In genomic region chr1:190690528-190691262, GRCm38 (mm10) we compare ENCODE assay signal across 10 mouse cellular contexts.
DNase-seq lines count a peak whose midpoint lies in the region; ATAC-seq and TF ChIP-seq lines count a peak whose summit lies in the region.
"Had no signal": no experiment of that assay in that cellular context is flagged by ENCODE, and none has a peak within 500 bp of the region (broad histone marks: within the 10 kb centered on the region; RNA-seq: fewer than 3 reads in every experiment).

No protein-coding gene starts in this region.

- 53% methylated on average over 29 of the region's 29 CpGs for WGBS in forebrain, postnatal 0 days
- 88% methylated on average over 29 of the region's 29 CpGs for WGBS in forebrain, embryonic 10.5 days
- 70% methylated on average over 29 of the region's 29 CpGs for WGBS in midbrain, embryonic 15.5 days

- H3K4me1 ChIP-seq in forebrain, postnatal 0 days (ENCODE audit: insufficient read depth) = no peaks in the 10 kb centered on the region
- no peaks in the 10 kb centered on the region for H3K4me1 ChIP-seq in forebrain, embryonic 10.5 days
- peaks cover 9% of the 10 kb centered on the region for H3K4me1 ChIP-seq in midbrain, embryonic 15.5 days
- H3K4me1 ChIP-seq: liver, embryonic 15.5 days had no signal

- no peak for TF ChIP-seq CTCF in forebrain, postnatal 0 days (IDR thresholded peaks at IDR 0.05; ENCODE audit: low read depth)

- peaks cover 6% of the 10 kb centered on the region for H3K27me3 ChIP-seq in forebrain, postnatal 0 days (ENCODE audit: insufficient read depth, low read length)
- H3K27me3 ChIP-seq in forebrain, embryonic 10.5 days (ENCODE audit: poor library complexity, severe bottlenecking) = no peaks in the 10 kb centered on the region
- no peaks in the 10 kb centered on the region for H3K27me3 ChIP-seq in midbrain, embryonic 15.5 days (replicated peaks)
- H3K27me3 ChIP-seq: liver, embryonic 15.5 days; stomach, embryonic 15.5 days had no signal

- peak; percentile 32 for DNase-seq in forebrain, postnatal 0 days
- no peak for DNase-seq in forebrain, embryonic 10.5 days (ENCODE audit: extremely low spot score, low spot score)
- DNase-seq in layer of hippocampus, adult 11-12 months (ENCODE audit: low spot score) = peak; percentile 30
- no peak for DNase-seq in layer of hippocampus, adult 9-11 months
- DNase-seq in adrenal gland, postnatal 14 days = peak; percentile 68

- no peak overlapping the region for H3K27ac ChIP-seq in forebrain, postnatal 0 days (ENCODE audit: low read depth, low read length)
- no peak overlapping the region for H3K27ac ChIP-seq in forebrain, embryonic 10.5 days
- H3K27ac ChIP-seq in midbrain, embryonic 15.5 days = no peak overlapping the region
- H3K27ac ChIP-seq: liver, embryonic 15.5 days; stomach, embryonic 15.5 days had no signal

- 0 out of 2 replicates have a peak overlapping the region, but pooled peaks have one; percentile 22 for H3K9ac ChIP-seq in forebrain, postnatal 0 days
- no peak overlapping the region for H3K9ac ChIP-seq in midbrain, embryonic 15.5 days
- H3K9ac ChIP-seq: liver, embryonic 15.5 days; stomach, embryonic 15.5 days had no signal

- peak; percentile 48; the same call in 1 of the 2 replicates for ATAC-seq in forebrain, postnatal 0 days
- ATAC-seq in midbrain, embryonic 15.5 days (replicated peaks) = peak; percentile 27; the same call in 1 of the 2 replicates
- ATAC-seq in monocyte, adult 5-6 weeks (replicated peaks; ENCODE audit: insufficient number of reproducible peaks, low FRiP score, low TSS enrichment, poor library complexity, severe bottlenecking) = no peak
- ATAC-seq in megakaryocyte-erythroid progenitor cell, adult 5-6 weeks (replicated peaks; ENCODE audit: low FRiP score, low TSS enrichment, poor library complexity, severe bottlenecking) = no peak

- no peaks in the 10 kb centered on the region for H3K9me3 ChIP-seq in forebrain, postnatal 0 days (ENCODE audit: low read length)
- no peaks in the 10 kb centered on the region; the same call in 1 of the 2 replicates for H3K9me3 ChIP-seq in forebrain, embryonic 10.5 days
- no peaks in the 10 kb centered on the region for H3K9me3 ChIP-seq in midbrain, embryonic 15.5 days
- H3K9me3 ChIP-seq: liver, embryonic 15.5 days; stomach, embryonic 15.5 days had no signal

- H3K4me3 ChIP-seq in forebrain, postnatal 0 days (ENCODE audit: low read depth, low read length) = no peak overlapping the region
- no peak overlapping the region for H3K4me3 ChIP-seq in forebrain, embryonic 10.5 days
- H3K4me3 ChIP-seq in midbrain, embryonic 15.5 days = no peak overlapping the region
- H3K4me3 ChIP-seq: liver, embryonic 15.5 days; stomach, embryonic 15.5 days had no signal

- H3K4me2 ChIP-seq in forebrain, postnatal 0 days (ENCODE audit: low read depth) = peak overlapping the region; percentile 29; the same call in 1 of the 2 replicates
- H3K4me2 ChIP-seq in midbrain, embryonic 15.5 days = 0 out of 2 replicates have a peak overlapping the region, but pooled peaks have one; percentile 21
- H3K4me2 ChIP-seq: liver, embryonic 15.5 days; stomach, embryonic 15.5 days had no signal

- no peaks in the 10 kb centered on the region for H3K36me3 ChIP-seq in forebrain, postnatal 0 days (ENCODE audit: insufficient read depth)
- H3K36me3 ChIP-seq in forebrain, embryonic 10.5 days (replicated peaks) = no peaks in the 10 kb centered on the region
- no peaks in the 10 kb centered on the region for H3K36me3 ChIP-seq in midbrain, embryonic 15.5 days (replicated peaks)
- H3K36me3 ChIP-seq: liver, embryonic 15.5 days; stomach, embryonic 15.5 days had no signal

Comparison
In these comparisons a context has a peak if more than half of its experiments do, and no peak if none do; other contexts are left out.
1. DNase-seq: peak in forebrain, postnatal 0 days (single experiment), layer of hippocampus, adult 11-12 months (single experiment) and adrenal gland, postnatal 14 days (single experiment); none in forebrain, embryonic 10.5 days (single experiment) and layer of hippocampus, adult 9-11 months (single experiment).
2. ATAC-seq: peak in forebrain, postnatal 0 days (single experiment) and midbrain, embryonic 15.5 days (single experiment); none in monocyte, adult 5-6 weeks (single experiment) and megakaryocyte-erythroid progenitor cell, adult 5-6 weeks (single experiment).